Mouse (Mus musculus) midbrain, embryonic 16.5 days (tissue): Measurements from ENCODE around the gene Tpst1. TPM values are rescaled to one million over a fixed set of nuclear protein-coding genes. Genes with fewer than 3 reads are reported as not detected.

Source experiments
- ATAC-seq: fragments of 200-750 bp; cut with Nextera tagmentation; 2 replicates; pipeline ENCODE4 v1.8.0; 2017; ENCODE audit warnings: moderate TSS enrichment
- H3K27ac ChIP-seq: fragments of 300-500 bp; sonication (generic); 2 replicates; pipeline ENCODE4 v1.5.1; 2014; ENCODE audit warnings: mild to moderate bottlenecking, low read length, mixed read lengths
- H3K27me3 ChIP-seq: fragments of 300-500 bp; sonication (generic); 2 replicates; pipeline ENCODE4 v1.6.1; 2014; ENCODE audit warnings: low read depth, low read length, mixed read lengths; ENCODE audit not compliant: control insufficient read depth, insufficient read depth
- H3K36me3 ChIP-seq: fragments of 300-500 bp; sonication (generic); 2 replicates; pipeline ENCODE4 v1.6.1; 2014; ENCODE audit warnings: mild to moderate bottlenecking, low read length, moderate library complexity, mixed read lengths; ENCODE audit not compliant: control insufficient read depth, insufficient read depth
- H3K4me1 ChIP-seq: fragments of 300-500 bp; sonication (generic); 2 replicates; pipeline ENCODE4 v1.6.1; 2014; ENCODE audit warnings: mild to moderate bottlenecking, low read length, mixed read lengths; ENCODE audit not compliant: control insufficient read depth, insufficient read depth
- H3K4me2 ChIP-seq: fragments of 300-500 bp; sonication (generic); 2 replicates; pipeline ENCODE4 v1.6.1; 2014; ENCODE audit warnings: mild to moderate bottlenecking, low read length, mixed read lengths
- H3K4me3 ChIP-seq: fragments of 300-500 bp; sonication (generic); 2 replicates; pipeline ENCODE4 v1.5.1; 2014; ENCODE audit warnings: low read depth, mild to moderate bottlenecking, low read length, moderate library complexity, mixed read lengths
- H3K9ac ChIP-seq: fragments of 300-500 bp; sonication (generic); 2 replicates; pipeline ENCODE4 v1.6.1; 2014; ENCODE audit warnings: low read depth, low read length, mixed read lengths
- H3K9me3 ChIP-seq: fragments of 300-500 bp; sonication (generic); replicated peaks from 2 replicates; pipeline ENCODE4 v1.6.1; 2014; ENCODE audit warnings: mild to moderate bottlenecking, low read length, mixed read lengths; ENCODE audit not compliant: control insufficient read depth, poor library complexity, severe bottlenecking
- WGBS: fragments of 180-500 bp; shearing (Covaris S2); extraction: QIAGEN DNeasy Blood & Tissue Kit; methylation state at CpG from one replicate; pipeline ENCODE4 v1.1.7; 2014; 5-methylcytosine and 5-hydroxymethylcytosine counted together
- polyA plus RNA-seq: library from polyadenylated mRNA; unstranded; fragments of >200 nt; fragmentation: Nextera tagmentation; extraction: Ambion mirVana; gene quantifications from 2 replicates; pipeline ENCODE4 v1.2.1, GENCODE M21; 2015

The Tpst1 gene
- polyA plus RNA-seq, 1 experiment from 2014 or later, result 56.8 TPM

- no peak overlapping the region for H3K4me3 ChIP-seq
- no peaks in the 10 kb centered on the region for H3K9me3 ChIP-seq
- no peaks in the 10 kb centered on the region for H3K4me1 ChIP-seq
- H3K27me3 ChIP-seq, result no peaks in the 10 kb centered on the region
- no peak overlapping the region for H3K27ac ChIP-seq
- ATAC-seq, result no peak
- peaks cover 26% of the 10 kb centered on the region for H3K36me3 ChIP-seq
- no peak overlapping the region for H3K9ac ChIP-seq
- H3K4me2 ChIP-seq, result no peak overlapping the region
- WGBS, result 59% methylated on average over 19 of the region's 19 CpGs
These were observed 35.2 kb upstream of the Tpst1 start for GRCm38 (mm10) chr5:130037752-130038455.

GRCm38 (mm10) chr5:130040797-130041196, 32.3 kb upstream of the Tpst1 start:
- 91% methylated on average over 4 of the region's 4 CpGs for WGBS
- Histone ChIP-seq H3K9ac (no peak overlapping the region), H3K4me3 (no peak overlapping the region), H3K36me3 (peaks cover 32% of the 10 kb centered on the region), H3K27ac (no peak overlapping the region), H3K4me2 (no peak overlapping the region), H3K4me1 (no peaks in the 10 kb centered on the region), H3K9me3 (no peaks in the 10 kb centered on the region), H3K27me3 (no peaks in the 10 kb centered on the region)
- no peak for ATAC-seq

- Histone ChIP-seq H3K27me3 (no peaks in the 10 kb centered on the region), H3K36me3 (peaks cover 32% of the 10 kb centered on the region), H3K9ac (no peak overlapping the region), H3K4me1 (no peaks in the 10 kb centered on the region), H3K4me2 (no peak overlapping the region), H3K9me3 (no peaks in the 10 kb centered on the region), H3K27ac (no peak overlapping the region), H3K4me3 (no peak overlapping the region)
- no peak for ATAC-seq
- 83% methylated on average over 4 of the region's 4 CpGs for WGBS
These were observed 31.9 kb upstream of the Tpst1 start for GRCm38 (mm10) chr5:130041262-130041661.

- Histone ChIP-seq H3K27me3 (no peaks in the 10 kb centered on the region), H3K4me2 (no peak overlapping the region), H3K4me1 (no peaks in the 10 kb centered on the region), H3K9me3 (no peaks in the 10 kb centered on the region), H3K4me3 (no peak overlapping the region), H3K27ac (no peak overlapping the region), H3K9ac (no peak overlapping the region), H3K36me3 (peaks cover 31% of the 10 kb centered on the region)
- no peak for ATAC-seq
- WGBS, result 89% methylated on average over 3 of the region's 3 CpGs
These were observed 29.4 kb upstream of the Tpst1 start for GRCm38 (mm10) chr5:130043741-130044140.

GRCm38 (mm10) chr5:130044201-130044695, 28.9 kb upstream of the Tpst1 start:
- Histone ChIP-seq H3K27me3 (no peaks in the 10 kb centered on the region), H3K9me3 (no peaks in the 10 kb centered on the region), H3K9ac (no peak overlapping the region), H3K4me1 (no peaks in the 10 kb centered on the region), H3K4me3 (no peak overlapping the region), H3K36me3 (peaks cover 31% of the 10 kb centered on the region), H3K27ac (no peak overlapping the region), H3K4me2 (no peak overlapping the region)
- ATAC-seq, result no peak
- WGBS, result 70% methylated on average over 7 of the region's 7 CpGs

- Histone ChIP-seq H3K9ac (no peak overlapping the region), H3K36me3 (peaks cover 22% of the 10 kb centered on the region), H3K4me3 (no peak overlapping the region), H3K9me3 (no peaks in the 10 kb centered on the region), H3K4me1 (no peaks in the 10 kb centered on the region), H3K4me2 (no peak overlapping the region), H3K27ac (no peak overlapping the region), H3K27me3 (no peaks in the 10 kb centered on the region)
- ATAC-seq, result no peak
- 70% methylated on average over 7 of the region's 7 CpGs for WGBS
These were observed 27.0 kb upstream of the Tpst1 start for GRCm38 (mm10) chr5:130046100-130046499.

GRCm38 (mm10) chr5:130046589-130046988, 26.5 kb upstream of the Tpst1 start:
- H3K9ac ChIP-seq, result no peak overlapping the region
- no peaks in the 10 kb centered on the region for H3K9me3 ChIP-seq
- peaks cover 21% of the 10 kb centered on the region for H3K36me3 ChIP-seq
- no peaks in the 10 kb centered on the region for H3K27me3 ChIP-seq
- no peak overlapping the region for H3K4me2 ChIP-seq
- H3K4me3 ChIP-seq, result no peak overlapping the region
- WGBS, result 91% methylated on average over 10 of the region's 10 CpGs
- no peak overlapping the region for H3K27ac ChIP-seq
- no peaks in the 10 kb centered on the region for H3K4me1 ChIP-seq
- no peak for ATAC-seq

- Histone ChIP-seq H3K9me3 (no peaks in the 10 kb centered on the region), H3K4me2 (no peak overlapping the region), H3K27me3 (no peaks in the 10 kb centered on the region), H3K9ac (no peak overlapping the region), H3K4me3 (no peak overlapping the region), H3K27ac (no peak overlapping the region), H3K36me3 (peaks cover 18% of the 10 kb centered on the region), H3K4me1 (no peaks in the 10 kb centered on the region)
- 83% methylated on average over 6 of the region's 6 CpGs for WGBS
- ATAC-seq, result no peak
These were observed 26.1 kb upstream of the Tpst1 start for GRCm38 (mm10) chr5:130047013-130047412.

GRCm38 (mm10) chr5:130048786-130049520, 24.2 kb upstream of the Tpst1 start:
- no peak overlapping the region for H3K4me2 ChIP-seq
- H3K36me3 ChIP-seq, result peaks cover 8% of the 10 kb centered on the region
- H3K4me1 ChIP-seq, result no peaks in the 10 kb centered on the region
- no peak overlapping the region for H3K4me3 ChIP-seq
- 74% methylated on average over 15 of the region's 15 CpGs for WGBS
- no peak for ATAC-seq
- no peaks in the 10 kb centered on the region for H3K9me3 ChIP-seq
- H3K27ac ChIP-seq, result no peak overlapping the region
- no peaks in the 10 kb centered on the region for H3K27me3 ChIP-seq
- no peak overlapping the region for H3K9ac ChIP-seq
